Mouse (Mus musculus): ENCODE results near the gene Arpp21.

Gene Arpp21

DNA sequence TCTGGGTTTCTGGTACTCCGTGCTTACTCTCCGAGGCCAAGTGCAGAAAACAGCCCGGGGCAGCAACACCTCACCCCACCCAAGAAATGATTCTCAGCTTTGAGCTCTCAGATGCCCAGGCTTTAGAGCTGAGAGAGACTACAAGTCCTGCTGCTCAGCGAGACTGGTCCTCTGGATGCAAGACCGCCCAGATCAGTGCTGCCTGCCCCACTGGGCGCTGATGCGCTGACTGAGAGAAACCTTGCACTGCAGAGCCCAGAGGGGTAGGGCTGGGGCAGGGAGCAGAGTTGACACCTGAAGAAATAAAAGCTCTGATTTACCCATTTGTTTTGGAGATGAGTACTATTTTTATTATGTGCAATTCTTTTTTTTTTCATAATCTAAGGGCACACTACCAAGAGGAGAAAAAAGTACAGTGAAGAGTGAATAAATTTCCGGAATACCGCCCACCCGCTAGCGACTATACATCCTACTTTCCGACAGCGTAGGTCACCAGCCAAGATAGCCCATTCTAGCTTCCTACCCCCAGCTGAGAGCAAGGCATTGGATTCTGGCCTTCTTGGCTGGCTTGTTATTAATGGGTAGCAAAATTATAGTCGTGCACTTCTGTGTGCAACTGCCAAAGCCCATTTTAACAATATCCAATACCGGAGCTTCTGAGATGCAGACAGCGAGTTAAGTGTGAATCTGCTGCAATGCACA is at the start of gene Arpp21:
Gene Arpp21, minus strand, starts transcription at position 243 of the 702 bp plus-strand sequence.
- CTCF ChIA-PET = no interaction called here

DNA sequence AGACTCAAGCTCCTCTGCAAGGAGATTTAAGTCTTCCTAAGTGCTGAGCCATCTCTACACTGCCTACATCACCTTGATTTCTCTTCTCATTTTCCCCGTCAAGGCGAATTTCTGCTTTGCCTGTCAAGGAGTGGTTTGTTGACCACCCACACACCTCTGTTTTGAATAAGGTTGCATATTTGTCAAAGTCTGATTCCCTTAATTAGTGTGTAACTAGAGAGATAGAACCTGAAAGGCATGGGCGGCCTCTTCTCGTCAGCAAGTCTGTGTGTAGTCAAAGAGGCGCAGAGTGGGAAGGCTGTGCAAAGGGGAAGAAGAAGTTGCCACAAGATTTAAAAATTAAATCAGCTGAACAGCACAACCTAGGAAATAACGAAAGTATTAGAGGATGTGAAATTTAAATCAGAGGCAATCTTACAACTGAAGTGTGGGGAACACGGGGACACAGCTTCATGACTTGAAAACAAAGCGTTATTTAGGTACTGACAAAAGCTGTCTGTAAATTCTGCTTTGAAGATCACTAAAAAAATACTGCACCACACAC is 36.8 kb upstream of the Arpp21 start:
- CTCF ChIA-PET = no interaction called here

DNA sequence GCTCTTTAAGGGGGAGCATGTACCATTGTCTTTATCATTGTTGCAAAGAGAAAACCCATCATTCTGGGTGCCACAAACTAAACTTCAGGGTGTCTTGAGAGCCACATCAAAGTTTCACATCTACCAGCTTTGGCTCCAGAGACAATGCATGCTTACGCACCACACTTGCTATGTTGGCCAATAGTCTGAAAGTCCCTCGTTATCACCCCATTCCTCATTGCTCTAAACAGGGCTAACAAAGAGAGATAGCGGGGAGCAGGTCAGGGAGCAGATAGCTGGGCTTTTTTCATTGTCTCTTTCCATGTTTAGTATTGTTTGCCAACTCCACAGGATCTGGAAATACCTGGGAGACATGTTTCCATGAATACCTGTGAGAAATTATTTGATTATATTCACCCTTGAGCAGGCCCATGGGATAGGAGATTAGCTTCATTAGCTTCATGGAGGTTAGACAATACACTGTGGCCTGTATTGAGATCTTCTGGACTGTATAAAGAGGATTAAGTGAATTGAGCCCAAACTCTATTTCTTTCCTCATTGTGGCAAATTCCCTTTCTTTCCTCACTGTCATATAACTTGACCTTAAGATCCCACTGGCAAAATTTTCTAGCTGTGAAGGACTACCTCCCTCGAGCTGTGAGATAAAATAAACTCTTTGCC is 29.4 kb upstream of the Arpp21 start:
- CTCF ChIA-PET = no interaction called here

GRCm38 (mm10) chr9:112261986-112262901 is 26.5 kb upstream of the Arpp21 start:
- CTCF ChIA-PET = no interaction called here

- CTCF ChIA-PET = no interaction called here
Measured at GRCm38 (mm10) chr9:112261556-112261955, 25.8 kb upstream of the Arpp21 start.

- CTCF ChIA-PET = interaction anchor here (0.5 kb wide), 1 partner anchor 21 kb away, joined by 4 read pairs; no protein-coding TSS in a partner anchor
Measured at GRCm38 (mm10) chr9:112260696-112261095, 25.0 kb upstream of the Arpp21 start.

- CTCF ChIA-PET = no interaction called here
Measured at GRCm38 (mm10) chr9:112258560-112258959, 22.8 kb upstream of the Arpp21 start.

GRCm38 (mm10) chr9:112255971-112256370 is 20.2 kb upstream of the Arpp21 start:
- CTCF ChIA-PET = no interaction called here

- CTCF ChIA-PET = no interaction called here
Measured at GRCm38 (mm10) chr9:112253730-112254129, 18.0 kb upstream of the Arpp21 start.

DNA sequence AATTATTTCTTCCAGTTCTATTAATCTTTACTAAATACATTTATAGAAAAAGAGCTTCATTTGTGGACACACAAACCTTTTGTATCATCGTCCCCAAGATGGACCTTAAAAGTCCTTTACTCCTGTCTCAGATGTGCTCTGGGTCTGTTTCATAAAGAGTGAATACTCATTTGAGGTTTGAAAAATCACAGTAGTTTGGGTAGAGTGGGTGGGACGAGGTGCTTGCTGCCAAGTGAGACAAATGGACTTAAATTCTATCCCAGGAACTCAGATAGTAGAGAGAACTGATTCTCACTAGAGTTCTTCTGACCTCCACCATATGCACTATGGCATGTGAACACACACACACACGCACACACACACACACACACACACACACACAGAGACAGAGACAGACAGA is 16.1 kb upstream of the Arpp21 start:
- CTCF ChIA-PET = no interaction called here

DNA sequence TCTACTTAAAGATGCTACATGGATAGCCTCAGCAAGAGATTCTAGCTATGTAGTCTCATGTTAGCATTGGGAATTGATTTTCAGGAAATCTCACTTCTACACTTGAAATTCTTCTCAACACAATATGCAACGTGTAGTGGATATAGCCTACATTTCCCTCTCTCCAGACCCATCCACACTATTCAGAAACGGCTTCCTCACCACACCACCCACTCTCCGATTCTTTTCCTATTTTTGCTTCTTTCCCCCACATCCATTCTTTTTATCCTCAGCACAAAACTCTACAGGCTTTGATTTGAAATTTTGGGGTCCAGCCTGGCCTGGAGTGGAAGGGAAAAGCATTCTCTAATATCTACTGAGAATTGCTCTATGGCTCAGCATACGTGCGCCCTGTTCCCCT is 15.6 kb upstream of the Arpp21 start:
- CTCF ChIA-PET = no interaction called here

- CTCF ChIA-PET = no interaction called here
Measured at GRCm38 (mm10) chr9:112249753-112250152, 14.0 kb upstream of the Arpp21 start.

- CTCF ChIA-PET = no interaction called here
Measured at GRCm38 (mm10) chr9:112247183-112247582, 11.4 kb upstream of the Arpp21 start.

- CTCF ChIA-PET = no interaction called here
Measured at GRCm38 (mm10) chr9:112238168-112238567, 2.4 kb upstream of the Arpp21 start.

DNA sequence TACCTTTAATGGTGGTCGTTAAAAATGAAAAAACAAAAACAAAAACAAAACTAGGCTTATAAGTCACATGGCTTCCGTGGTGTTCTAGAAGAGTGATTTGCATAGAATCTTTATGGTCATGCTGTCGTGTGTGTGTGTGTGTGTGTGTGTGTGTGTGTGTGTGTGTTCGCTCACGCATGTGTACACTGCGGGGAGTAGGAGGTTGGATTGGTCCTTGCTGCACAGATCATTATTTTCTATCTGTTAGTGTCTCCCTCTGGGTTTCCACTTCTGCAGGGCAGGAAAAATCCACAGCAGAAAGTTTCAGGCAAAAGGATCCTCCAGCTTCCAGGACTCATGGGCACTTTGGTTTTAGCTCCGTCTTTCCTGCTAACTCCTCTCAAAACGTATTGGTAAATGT is 813 bp upstream of the Arpp21 start:
- CTCF ChIA-PET = no interaction called here

- CTCF ChIA-PET = no interaction called here
Measured at GRCm38 (mm10) chr9:112235041-112235695, 570 bp downstream of the Arpp21 start.

- CTCF ChIA-PET = no interaction called here
Measured at GRCm38 (mm10) chr9:112234505-112235024, 1.2 kb downstream of the Arpp21 start.

- CTCF ChIA-PET = no interaction called here
Measured at GRCm38 (mm10) chr9:112233822-112234504, 1.8 kb downstream of the Arpp21 start.

DNA sequence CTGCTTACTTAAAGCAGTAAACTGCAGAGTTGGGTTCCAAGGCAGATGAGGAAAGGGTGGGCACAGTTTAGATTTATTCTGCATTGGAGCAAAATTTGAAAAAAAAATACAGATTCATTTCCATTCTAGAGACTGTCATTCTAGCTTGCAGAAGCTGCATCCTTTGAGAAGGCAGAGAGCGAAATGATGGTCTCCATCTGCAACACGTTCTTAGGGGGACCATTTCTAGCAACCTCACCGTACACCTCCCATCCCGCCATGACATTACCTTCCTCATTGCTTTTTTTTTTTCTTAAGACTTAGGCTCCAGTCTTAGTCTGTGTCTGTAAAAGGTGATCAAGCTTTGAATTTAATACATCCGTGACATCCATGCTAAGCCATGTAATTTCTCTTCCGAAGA is 2.4 kb downstream of the Arpp21 start:
- CTCF ChIA-PET = no interaction called here

GRCm38 (mm10) chr9:112231935-112232575 is 3.7 kb downstream of the Arpp21 start:
- CTCF ChIA-PET = no interaction called here

DNA sequence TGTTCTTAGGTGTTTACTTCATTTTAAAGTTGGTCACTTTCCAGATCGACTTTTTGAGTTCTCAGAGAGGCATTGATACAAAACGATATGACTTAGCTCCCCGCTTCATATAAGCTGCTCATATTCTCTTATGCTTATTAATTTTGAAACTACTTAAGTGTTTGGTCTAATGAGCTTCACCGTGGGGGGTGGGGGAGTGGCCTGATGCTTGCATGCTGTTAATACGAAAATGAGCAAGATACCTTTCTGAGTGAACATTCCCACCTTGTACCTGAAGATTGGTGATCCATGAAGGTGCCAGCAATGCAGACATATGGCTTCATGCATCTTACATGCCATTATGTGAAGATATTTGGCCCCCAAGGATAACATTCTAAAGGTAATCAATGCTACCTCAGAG is 4.4 kb downstream of the Arpp21 start:
- CTCF ChIA-PET = no interaction called here

Measured in spleen, embryonic (tissue).